Mouse (Mus musculus): Measurements from ENCODE around the gene St3gal3. TPM values are rescaled to one million over a fixed set of nuclear protein-coding genes. Genes with fewer than 3 reads are reported as not detected.

St3gal3 gene
- polyA plus RNA-seq, 1 experiment from 2014 or later: 14.1 TPM

DNA sequence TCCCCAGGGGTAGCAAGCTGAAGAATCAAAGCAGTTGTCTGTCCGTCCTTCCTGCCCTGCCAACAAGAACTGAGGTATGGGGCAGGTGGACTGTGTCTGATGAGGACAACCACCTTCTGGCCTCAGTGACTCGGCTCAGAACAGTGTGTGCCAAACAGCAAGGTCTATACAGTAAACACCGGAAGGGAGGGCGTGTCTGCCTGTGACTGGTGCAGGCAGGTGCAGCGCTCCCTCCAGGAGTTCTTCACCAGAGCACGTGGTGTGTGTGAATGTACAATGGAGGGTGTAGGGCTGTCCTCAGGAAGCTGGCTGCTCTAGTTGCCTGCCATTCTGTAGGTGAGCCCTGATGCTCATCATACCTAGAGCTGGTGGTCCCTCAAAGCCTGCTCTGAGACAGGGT is 80.8 kb downstream of the St3gal3 start:
- 88% methylated on average over 6 of the region's 6 CpGs for WGBS

DNA sequence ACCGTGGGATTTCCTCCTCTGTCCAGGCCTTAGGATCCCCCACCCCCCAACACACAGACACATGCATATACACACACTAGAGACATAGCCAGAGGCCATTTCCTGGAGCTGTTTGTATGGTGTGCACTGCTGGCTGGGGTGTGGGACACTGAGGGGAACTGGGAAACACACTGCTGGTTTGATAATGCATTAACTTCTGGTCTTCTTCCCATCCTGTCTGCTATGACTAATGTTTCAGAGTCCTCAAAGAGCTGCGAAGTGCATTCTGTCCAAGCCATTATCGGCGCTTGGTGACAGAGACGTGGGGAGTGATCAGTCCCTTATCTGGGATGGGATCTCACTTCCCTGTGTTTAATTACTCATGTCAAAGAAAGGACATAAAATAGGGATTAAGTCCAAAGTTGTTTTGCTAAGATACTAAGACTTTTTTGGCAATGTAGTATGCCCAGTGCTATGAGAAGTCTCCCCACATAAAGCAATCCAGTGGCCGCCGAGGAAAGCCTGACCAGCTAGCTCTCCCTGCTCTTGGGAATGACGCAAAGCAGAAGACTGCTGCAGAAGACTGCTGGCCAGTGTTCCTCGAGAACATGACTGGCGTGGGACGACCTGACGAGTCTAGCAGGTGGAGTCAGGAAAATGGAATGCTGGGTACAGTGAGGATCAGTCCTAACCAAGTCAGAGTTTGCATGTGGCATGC is 85.0 kb downstream of the St3gal3 start:
- no peak for ATAC-seq
- no peak overlapping the region for H3K4me2 ChIP-seq (ENCODE audit: low read length)
- WGBS: 89% methylated on average over 12 of the region's 12 CpGs
- no peaks in the 10 kb centered on the region for H3K36me3 ChIP-seq (ENCODE audit: control insufficient read depth, insufficient read depth)
- H3K27ac ChIP-seq (ENCODE audit: low read length): no peak overlapping the region
- H3K4me3 ChIP-seq (replicated peaks; ENCODE audit: low read length): no peak overlapping the region
- no peaks in the 10 kb centered on the region for H3K27me3 ChIP-seq (replicated peaks; ENCODE audit: control insufficient read depth, insufficient read depth, low read length)
- no peak overlapping the region for H3K9ac ChIP-seq (replicated peaks; ENCODE audit: low read depth, low read length)
- no peaks in the 10 kb centered on the region for H3K9me3 ChIP-seq (ENCODE audit: control insufficient read depth, low read length)
- no peaks in the 10 kb centered on the region for H3K4me1 ChIP-seq (replicated peaks; ENCODE audit: control insufficient read depth, insufficient read depth, low read length)

More for the DNA sequence above, 80.8 kb downstream of the St3gal3 start:
- Histone ChIP-seq H3K36me3 (ENCODE audit: control insufficient read depth, insufficient read depth) (no peaks in the 10 kb centered on the region), H3K27me3 (replicated peaks; ENCODE audit: control insufficient read depth, insufficient read depth, low read length) (no peaks in the 10 kb centered on the region), H3K27ac (ENCODE audit: low read length) (no peak overlapping the region), H3K4me3 (replicated peaks; ENCODE audit: low read length) (no peak overlapping the region), H3K4me2 (ENCODE audit: low read length) (no peak overlapping the region), H3K9me3 (ENCODE audit: control insufficient read depth, low read length) (no peaks in the 10 kb centered on the region), H3K4me1 (replicated peaks; ENCODE audit: control insufficient read depth, insufficient read depth, low read length) (no peaks in the 10 kb centered on the region), H3K9ac (replicated peaks; ENCODE audit: low read depth, low read length) (no peak overlapping the region)
- ATAC-seq: no peak

DNA sequence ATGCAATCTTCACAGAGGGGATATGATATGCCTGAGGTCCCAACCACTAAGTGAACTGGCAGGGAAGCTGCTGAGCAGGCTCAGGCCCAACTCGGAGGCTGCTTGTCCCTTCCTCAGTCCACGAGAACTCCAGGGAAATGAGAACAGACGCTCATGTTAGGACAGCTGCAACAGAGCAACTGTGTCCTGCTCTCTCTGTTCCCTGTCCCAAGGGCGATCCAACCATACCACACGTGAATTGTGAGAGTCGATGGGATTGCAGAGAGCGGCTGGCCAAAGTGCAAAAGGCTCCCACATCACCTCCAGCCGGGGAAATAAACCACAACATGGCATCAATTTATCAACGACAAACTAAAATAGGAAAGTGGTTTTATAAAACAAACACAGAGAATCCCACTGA is 90.2 kb downstream of the St3gal3 start:
- no peaks in the 10 kb centered on the region for H3K36me3 ChIP-seq (ENCODE audit: control insufficient read depth, insufficient read depth)
- WGBS: 79% methylated on average over 9 of the region's 9 CpGs
- H3K27me3 ChIP-seq (replicated peaks; ENCODE audit: control insufficient read depth, insufficient read depth, low read length): no peaks in the 10 kb centered on the region
- H3K4me1 ChIP-seq (replicated peaks; ENCODE audit: control insufficient read depth, insufficient read depth, low read length): no peaks in the 10 kb centered on the region
- no peak overlapping the region for H3K9ac ChIP-seq (replicated peaks; ENCODE audit: low read depth, low read length)
- no peak for ATAC-seq
- H3K9me3 ChIP-seq (ENCODE audit: control insufficient read depth, low read length): no peaks in the 10 kb centered on the region
- no peak overlapping the region for H3K4me3 ChIP-seq (replicated peaks; ENCODE audit: low read length)
- H3K27ac ChIP-seq (ENCODE audit: low read length): no peak overlapping the region
- no peak overlapping the region for H3K4me2 ChIP-seq (ENCODE audit: low read length)

DNA sequence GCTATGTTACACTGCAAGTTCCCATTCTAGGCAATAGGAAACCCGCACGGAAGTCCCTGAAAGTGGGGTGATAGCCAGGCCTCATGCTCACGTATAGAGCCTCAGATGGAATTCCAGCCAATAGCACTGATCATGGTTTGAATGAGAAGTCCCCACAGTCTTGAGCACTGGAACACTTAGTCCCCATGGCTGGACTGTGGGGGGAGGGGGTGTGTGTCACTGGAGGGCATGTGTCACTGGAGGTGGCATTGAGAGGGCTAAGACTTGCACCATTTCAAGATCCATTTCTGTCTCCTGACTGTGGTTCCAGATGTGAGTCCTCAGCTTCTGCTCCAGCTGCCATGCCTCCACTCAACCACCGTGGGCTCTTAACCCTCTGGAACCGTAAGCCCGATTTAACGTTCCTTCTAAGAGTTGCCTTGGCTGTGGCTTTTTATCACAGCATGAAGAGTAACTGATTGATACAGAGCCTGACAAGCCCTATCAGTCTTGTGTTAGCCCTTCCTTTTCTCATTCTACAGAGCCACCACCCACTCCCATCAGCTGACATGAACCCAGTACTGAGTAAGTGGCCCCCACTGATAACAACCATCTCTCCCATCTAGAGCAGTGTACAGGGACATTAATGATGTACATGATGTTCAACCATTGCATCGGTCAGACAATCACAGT is 91.2 kb downstream of the St3gal3 start:
- no peaks in the 10 kb centered on the region for H3K9me3 ChIP-seq (ENCODE audit: control insufficient read depth, low read length)
- H3K4me2 ChIP-seq (ENCODE audit: low read length): no peak overlapping the region
- no peak overlapping the region for H3K27ac ChIP-seq (ENCODE audit: low read length)
- 94% methylated on average over 8 of the region's 8 CpGs for WGBS
- no peaks in the 10 kb centered on the region for H3K36me3 ChIP-seq (ENCODE audit: control insufficient read depth, insufficient read depth)
- no peak for ATAC-seq
- no peaks in the 10 kb centered on the region for H3K4me1 ChIP-seq (replicated peaks; ENCODE audit: control insufficient read depth, insufficient read depth, low read length)
- H3K9ac ChIP-seq (replicated peaks; ENCODE audit: low read depth, low read length): no peak overlapping the region
- H3K27me3 ChIP-seq (replicated peaks; ENCODE audit: control insufficient read depth, insufficient read depth, low read length): no peaks in the 10 kb centered on the region
- H3K4me3 ChIP-seq (replicated peaks; ENCODE audit: low read length): no peak overlapping the region

DNA sequence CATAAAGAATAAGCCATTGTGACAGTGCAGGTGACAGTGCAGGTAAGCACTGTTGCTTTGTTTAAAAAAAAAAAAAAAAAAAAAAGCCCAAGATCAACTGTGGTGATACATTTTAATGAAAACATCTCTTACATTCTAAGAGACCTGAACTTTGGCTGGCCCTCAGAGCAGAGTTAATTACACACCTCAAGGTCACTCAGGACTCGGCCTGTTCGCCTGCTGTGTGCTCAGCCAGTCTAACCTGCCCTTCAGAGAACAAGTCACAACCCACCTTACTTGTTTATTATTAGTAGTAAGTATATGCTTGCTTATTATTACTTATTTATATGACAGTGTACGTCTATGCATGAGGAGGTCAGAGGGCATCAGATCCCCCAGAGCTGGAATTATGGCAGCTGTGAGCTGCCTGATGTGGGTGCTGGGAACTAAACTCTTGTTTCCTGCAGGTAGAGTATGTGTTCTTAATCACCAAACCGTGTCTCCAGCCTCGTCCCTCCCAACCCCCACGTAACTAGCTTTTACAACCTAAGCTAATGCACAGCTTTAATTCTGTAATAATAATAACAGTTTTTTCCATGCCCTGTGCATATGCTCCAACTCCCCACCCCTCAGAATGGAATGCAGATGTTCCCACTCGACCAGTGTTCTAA is 91.9 kb downstream of the St3gal3 start:
- WGBS: 86% methylated on average over 7 of the region's 7 CpGs
- Histone ChIP-seq H3K27me3 (replicated peaks; ENCODE audit: control insufficient read depth, insufficient read depth, low read length) (no peaks in the 10 kb centered on the region), H3K9ac (replicated peaks; ENCODE audit: low read depth, low read length) (no peak overlapping the region), H3K4me1 (replicated peaks; ENCODE audit: control insufficient read depth, insufficient read depth, low read length) (no peaks in the 10 kb centered on the region), H3K36me3 (ENCODE audit: control insufficient read depth, insufficient read depth) (no peaks in the 10 kb centered on the region), H3K27ac (ENCODE audit: low read length) (no peak overlapping the region), H3K9me3 (ENCODE audit: control insufficient read depth, low read length) (no peaks in the 10 kb centered on the region), H3K4me2 (ENCODE audit: low read length) (no peak overlapping the region), H3K4me3 (replicated peaks; ENCODE audit: low read length) (no peak overlapping the region)
- no peak for ATAC-seq

DNA sequence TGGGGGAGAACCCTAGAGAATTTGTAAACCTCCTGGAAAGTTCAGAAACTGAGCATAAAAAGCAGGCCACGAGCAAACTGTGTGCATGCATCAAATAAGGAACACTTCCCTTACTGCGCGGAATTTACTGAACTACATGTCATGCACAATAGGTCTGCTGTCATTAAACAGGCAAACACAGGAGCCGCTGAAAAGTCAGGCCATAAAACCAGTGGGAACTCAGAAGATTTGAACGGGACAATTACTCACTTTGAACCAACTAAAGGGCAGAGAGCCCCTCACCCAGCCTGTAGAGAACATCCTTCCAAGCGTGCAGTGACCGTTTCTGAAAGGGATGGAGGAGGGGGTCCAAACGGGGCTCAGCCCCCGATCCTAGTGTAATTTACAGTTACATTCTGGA is 93.6 kb downstream of the St3gal3 start:
- Histone ChIP-seq H3K27me3 (replicated peaks; ENCODE audit: control insufficient read depth, insufficient read depth, low read length) (no peaks in the 10 kb centered on the region), H3K9ac (replicated peaks; ENCODE audit: low read depth, low read length) (no peak overlapping the region), H3K36me3 (ENCODE audit: control insufficient read depth, insufficient read depth) (no peaks in the 10 kb centered on the region), H3K4me2 (ENCODE audit: low read length) (no peak overlapping the region), H3K4me1 (replicated peaks; ENCODE audit: control insufficient read depth, insufficient read depth, low read length) (peaks cover 5% of the 10 kb centered on the region; the same call in 1 of the 2 replicates), H3K9me3 (ENCODE audit: control insufficient read depth, low read length) (no peaks in the 10 kb centered on the region), H3K4me3 (replicated peaks; ENCODE audit: low read length) (no peak overlapping the region), H3K27ac (ENCODE audit: low read length) (no peak overlapping the region)
- no peak for ATAC-seq
- WGBS: 62% methylated on average over 9 of the region's 9 CpGs

DNA sequence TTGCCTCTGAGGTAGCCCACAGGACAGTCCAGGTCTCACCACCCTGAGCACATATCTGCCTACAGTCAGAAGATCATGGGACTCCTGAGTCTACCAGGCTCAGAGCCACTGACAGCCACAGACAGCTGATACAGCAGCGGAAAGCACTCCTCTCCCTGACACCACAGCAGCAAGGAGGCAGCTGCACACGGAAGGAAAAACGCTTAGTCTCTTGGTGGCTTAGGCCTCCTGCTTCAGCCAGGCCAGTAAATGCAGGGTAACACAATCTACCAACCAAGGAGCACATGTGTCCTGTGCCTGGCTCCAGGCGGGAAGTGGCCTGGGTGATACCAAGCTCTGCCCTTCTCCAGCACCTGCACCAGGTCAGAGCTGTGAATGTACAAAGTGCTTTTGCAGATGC is 94.1 kb downstream of the St3gal3 start:
- no peak for ATAC-seq
- no peaks in the 10 kb centered on the region for H3K9me3 ChIP-seq (ENCODE audit: control insufficient read depth, low read length)
- H3K9ac ChIP-seq (replicated peaks; ENCODE audit: low read depth, low read length): no peak overlapping the region
- H3K4me2 ChIP-seq (ENCODE audit: low read length): no peak overlapping the region
- peaks cover 5% of the 10 kb centered on the region; the same call in 1 of the 2 replicates for H3K4me1 ChIP-seq (replicated peaks; ENCODE audit: control insufficient read depth, insufficient read depth, low read length)
- no peaks in the 10 kb centered on the region for H3K36me3 ChIP-seq (ENCODE audit: control insufficient read depth, insufficient read depth)
- H3K27me3 ChIP-seq (replicated peaks; ENCODE audit: control insufficient read depth, insufficient read depth, low read length): no peaks in the 10 kb centered on the region
- no peak overlapping the region for H3K4me3 ChIP-seq (replicated peaks; ENCODE audit: low read length)
- WGBS: 72% methylated on average over 4 of the region's 4 CpGs
- no peak overlapping the region for H3K27ac ChIP-seq (ENCODE audit: low read length)

DNA sequence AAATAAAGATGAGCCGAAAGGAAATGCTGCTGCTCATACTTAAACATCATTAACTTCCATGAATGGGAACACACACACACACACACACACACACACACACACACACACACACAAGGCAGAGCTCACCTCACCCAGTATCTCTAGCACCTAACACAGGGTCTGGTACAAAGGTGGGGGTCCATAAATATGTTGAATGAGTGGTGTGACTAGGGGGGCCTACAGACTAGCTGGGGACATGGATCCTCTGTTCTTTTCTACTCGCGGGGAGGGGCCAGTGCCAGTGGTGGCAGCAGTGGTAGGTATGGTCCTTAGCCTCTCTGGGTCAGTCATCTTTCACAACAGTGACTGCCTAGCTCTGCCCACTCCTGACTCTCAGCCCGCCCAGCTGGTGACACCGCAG is 94.8 kb downstream of the St3gal3 start:
- H3K9ac ChIP-seq (replicated peaks; ENCODE audit: low read depth, low read length): no peak overlapping the region
- H3K4me3 ChIP-seq (replicated peaks; ENCODE audit: low read length): no peak overlapping the region

DNA sequence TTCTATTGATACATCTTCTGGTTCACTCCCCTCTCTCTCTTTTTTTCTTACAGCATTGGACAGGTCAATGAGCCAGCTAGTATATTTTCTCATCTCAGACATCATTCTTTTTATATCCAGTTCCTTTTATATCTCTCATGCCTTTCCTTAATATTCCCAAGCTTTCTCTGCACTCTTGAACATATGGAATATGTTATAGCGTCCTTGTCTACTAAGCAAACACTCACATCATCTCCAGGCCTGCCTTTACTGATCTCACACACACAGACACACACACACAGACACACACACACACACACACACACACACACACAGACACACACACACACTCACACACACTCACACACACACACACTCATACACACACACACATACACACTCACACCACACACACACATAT is 96.7 kb downstream of the St3gal3 start:
- no peaks in the 10 kb centered on the region for H3K9me3 ChIP-seq (ENCODE audit: control insufficient read depth, low read length)
- H3K9ac ChIP-seq (replicated peaks; ENCODE audit: low read depth, low read length): no peak overlapping the region
- no peak overlapping the region for H3K4me2 ChIP-seq (ENCODE audit: low read length)
- H3K4me1 ChIP-seq (replicated peaks; ENCODE audit: control insufficient read depth, insufficient read depth, low read length): peaks cover 5% of the 10 kb centered on the region; the same call in 1 of the 2 replicates
- H3K27me3 ChIP-seq (replicated peaks; ENCODE audit: control insufficient read depth, insufficient read depth, low read length): no peaks in the 10 kb centered on the region
- no peak overlapping the region for H3K27ac ChIP-seq (ENCODE audit: low read length)
- no peak overlapping the region for H3K4me3 ChIP-seq (replicated peaks; ENCODE audit: low read length)
- no peak for ATAC-seq
- H3K36me3 ChIP-seq (ENCODE audit: control insufficient read depth, insufficient read depth): no peaks in the 10 kb centered on the region
- WGBS: 73% methylated on average over 1 of the region's 1 CpGs

More for the DNA sequence above, 94.8 kb downstream of the St3gal3 start:
- no peak for ATAC-seq
- Histone ChIP-seq H3K27me3 (replicated peaks; ENCODE audit: control insufficient read depth, insufficient read depth, low read length) (no peaks in the 10 kb centered on the region), H3K36me3 (ENCODE audit: control insufficient read depth, insufficient read depth) (no peaks in the 10 kb centered on the region), H3K27ac (ENCODE audit: low read length) (no peak overlapping the region), H3K4me2 (ENCODE audit: low read length) (no peak overlapping the region), H3K9me3 (ENCODE audit: control insufficient read depth, low read length) (no peaks in the 10 kb centered on the region), H3K4me1 (replicated peaks; ENCODE audit: control insufficient read depth, insufficient read depth, low read length) (peaks cover 5% of the 10 kb centered on the region; the same call in 1 of the 2 replicates)
- WGBS: 93% methylated on average over 5 of the region's 5 CpGs

Data from forebrain, embryonic 16.5 days (tissue).